Mouse (Mus musculus) erythroid progenitor cell, adult 5-6 weeks (primary cell): ENCODE data around the gene Arhgdia. TPM values are rescaled to one million over a fixed set of nuclear protein-coding genes. Genes with fewer than 3 reads are reported as not detected.
A peak's percentile ranks its signal among the peaks of the same experiment; 100 is the strongest.
"Not testable (repeated sequence)": the region's sequence is repeated elsewhere in the genome, so short reads cannot be mapped to it uniquely, and the experiment has no call there.

Source experiments
- ATAC-seq: replicated peaks from 2 replicates; pipeline ENCODE4 v1.8.0; 2016; ENCODE audit warnings: moderate number of reproducible peaks, mild to moderate bottlenecking, moderate TSS enrichment, inconsistent platforms; ENCODE audit not compliant: poor library complexity, low FRiP score, severe bottlenecking
- total RNA-seq, 2 experiments: library from RNA; stranded (forward) in 1 of 2; stranded (reverse) in 1 of 2; fragments of 150-400 nt in 1 of 2; fragments of 186-747, 209-891 nt in 1 of 2; gene quantifications; 2 replicates each; pipeline versions ENCODE4 v1.2.3 to v1.2.4; 2015 to 2017; ENCODE audit warnings: low replicate concordance in 2 of 2

Arhgdia gene
- total RNA-seq, 2 experiments from 2014 or later, result 49.3 to 134 TPM

- no peak for ATAC-seq
Observed at GRCm38 (mm10) chr11:120615167-120615566, 33.7 kb upstream of the Arhgdia start.

DNA sequence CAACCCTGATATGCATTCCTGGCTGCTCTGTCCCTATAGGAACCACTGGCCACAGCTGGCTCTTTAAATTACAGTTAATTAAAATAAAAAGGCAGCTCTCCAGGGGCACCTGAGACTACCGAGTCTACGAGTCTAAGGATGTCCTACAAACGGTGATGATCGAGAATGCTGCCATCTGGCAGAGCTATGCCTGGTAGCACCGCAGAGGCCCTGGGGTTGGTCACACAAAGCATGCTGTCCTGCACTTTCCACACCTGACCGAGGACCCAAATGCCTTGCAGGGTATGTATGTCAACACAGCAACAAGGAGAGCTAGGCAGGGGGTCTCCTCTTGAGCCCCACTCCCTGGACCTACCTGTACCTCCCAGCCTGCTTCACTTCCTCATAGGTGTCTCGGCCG lies 32.6 kb upstream of the Arhgdia start:
- ATAC-seq, result no peak

DNA sequence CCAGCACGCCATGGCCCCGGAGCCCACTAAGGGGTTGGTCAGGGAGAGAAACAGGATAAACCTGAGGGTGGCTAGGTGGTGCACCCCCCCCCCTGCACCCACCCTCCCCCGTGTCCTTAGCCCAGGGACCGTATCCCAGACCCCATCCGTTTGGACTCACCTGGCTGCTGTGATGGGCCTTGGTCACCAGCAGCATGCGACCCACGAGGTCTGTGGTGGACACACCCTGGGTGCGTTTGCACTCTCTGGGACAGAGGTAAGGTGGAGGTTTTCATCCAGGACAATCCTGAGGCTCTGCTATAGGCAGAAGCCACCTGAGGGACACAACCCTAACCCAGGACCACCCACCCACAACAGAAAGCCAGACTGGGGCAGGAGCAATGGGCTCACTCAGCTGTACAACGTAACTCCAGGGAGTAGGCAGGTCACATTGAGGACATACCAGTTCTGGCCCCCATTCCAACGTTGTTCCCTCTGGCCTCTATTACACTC lies 32.1 kb upstream of the Arhgdia start:
- no peak for ATAC-seq

DNA sequence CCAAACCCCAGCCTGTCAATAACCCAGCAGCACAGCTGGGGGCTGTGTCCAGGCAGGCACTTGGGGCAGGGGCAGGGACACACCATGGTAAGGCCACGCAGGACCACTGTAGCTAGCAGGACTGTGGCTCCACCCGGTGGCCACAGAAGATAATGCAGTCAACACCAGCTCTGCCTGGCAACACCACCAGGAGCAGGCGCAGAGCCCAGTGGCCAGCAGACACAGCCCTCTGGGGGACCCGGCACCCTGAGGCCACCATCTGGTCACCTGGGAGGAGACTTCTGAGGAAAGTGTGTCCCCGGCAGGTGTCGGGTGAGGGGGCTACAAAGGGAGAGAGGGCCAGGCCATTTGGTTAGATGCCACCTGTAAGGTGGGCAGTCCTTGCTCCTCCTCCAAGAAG lies 31.3 kb upstream of the Arhgdia start:
- ATAC-seq, result peak; percentile 74

DNA sequence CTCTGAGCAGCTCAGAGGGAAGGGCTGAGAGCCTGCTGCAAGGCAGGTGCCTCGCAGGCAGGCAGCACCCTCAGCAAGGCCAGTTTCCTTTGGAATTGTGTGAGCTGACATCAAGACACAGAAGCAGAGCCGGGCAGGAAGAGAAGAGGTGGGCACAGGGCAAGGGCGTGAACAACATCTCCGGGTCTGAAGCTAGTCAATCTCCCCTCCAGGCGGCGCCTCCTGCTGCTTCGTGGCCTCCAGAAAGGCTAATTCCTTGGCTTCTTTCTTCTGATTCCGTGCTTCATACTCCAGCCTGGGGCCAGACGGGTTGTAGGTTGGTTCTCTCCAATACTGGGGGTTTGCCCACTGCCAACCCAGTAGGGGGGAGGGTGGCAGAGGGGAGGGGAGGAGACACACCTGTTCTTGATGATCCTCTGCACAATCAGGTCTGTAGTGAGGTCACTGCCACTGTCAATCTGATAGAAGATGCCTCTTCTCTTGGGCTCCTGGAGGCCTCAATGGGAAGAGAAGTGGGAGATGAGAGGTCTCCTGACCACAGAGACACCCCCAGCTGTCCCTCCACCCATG lies 29.1 kb upstream of the Arhgdia start:
- no peak for ATAC-seq

DNA sequence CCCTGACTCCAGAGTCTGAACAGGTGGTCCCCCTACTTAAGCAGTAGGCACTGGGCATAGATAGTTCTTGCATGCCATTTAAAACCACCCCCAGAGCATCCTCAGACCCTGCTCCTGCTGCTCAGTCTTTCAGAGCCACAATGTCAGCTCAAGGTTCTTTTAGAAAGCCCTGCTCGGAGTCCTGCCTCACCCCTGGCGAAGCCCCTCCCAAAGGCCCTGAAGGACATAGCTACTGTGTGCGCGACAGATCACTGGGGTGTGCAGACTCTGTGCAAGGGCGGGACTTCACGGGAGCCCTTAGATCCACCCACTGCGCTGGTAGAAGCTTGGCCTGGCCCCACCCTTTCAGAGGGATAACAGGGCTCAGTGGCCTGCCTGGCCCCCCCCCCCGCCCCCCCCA lies 27.8 kb upstream of the Arhgdia start:
- ATAC-seq, result no peak

- no peak for ATAC-seq
Observed at GRCm38 (mm10) chr11:120608241-120609034, 27.0 kb upstream of the Arhgdia start, which contains the start of gene Npb. TSS of gene Npb (plus strand) at chr11:120608477.

- no peak for ATAC-seq
Observed at GRCm38 (mm10) chr11:120606764-120607163, 25.3 kb upstream of the Arhgdia start.

GRCm38 (mm10) chr11:120605667-120606066 lies 24.2 kb upstream of the Arhgdia start:
- no peak for ATAC-seq

- no peak for ATAC-seq
Observed at GRCm38 (mm10) chr11:120603545-120603944, 22.1 kb upstream of the Arhgdia start.

DNA sequence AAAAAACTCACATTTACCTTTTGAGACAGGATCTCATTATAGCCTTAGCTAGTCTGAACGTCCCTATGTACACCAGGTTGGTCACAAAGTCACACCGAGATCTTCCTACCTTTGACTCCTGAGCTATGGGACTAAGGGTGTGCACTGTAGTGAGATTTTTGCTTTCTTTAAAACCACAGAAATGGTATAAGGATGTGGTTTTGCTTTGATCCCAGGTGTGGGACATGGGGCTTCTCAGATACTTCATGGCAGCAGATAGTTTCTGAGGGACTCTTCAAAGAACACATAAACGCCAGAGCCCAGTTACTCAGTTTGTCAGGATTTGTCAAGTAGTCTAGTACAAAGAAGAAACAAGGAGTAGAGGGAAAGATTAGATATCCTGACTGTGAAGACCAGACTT lies 19.3 kb upstream of the Arhgdia start:
- no peak for ATAC-seq

DNA sequence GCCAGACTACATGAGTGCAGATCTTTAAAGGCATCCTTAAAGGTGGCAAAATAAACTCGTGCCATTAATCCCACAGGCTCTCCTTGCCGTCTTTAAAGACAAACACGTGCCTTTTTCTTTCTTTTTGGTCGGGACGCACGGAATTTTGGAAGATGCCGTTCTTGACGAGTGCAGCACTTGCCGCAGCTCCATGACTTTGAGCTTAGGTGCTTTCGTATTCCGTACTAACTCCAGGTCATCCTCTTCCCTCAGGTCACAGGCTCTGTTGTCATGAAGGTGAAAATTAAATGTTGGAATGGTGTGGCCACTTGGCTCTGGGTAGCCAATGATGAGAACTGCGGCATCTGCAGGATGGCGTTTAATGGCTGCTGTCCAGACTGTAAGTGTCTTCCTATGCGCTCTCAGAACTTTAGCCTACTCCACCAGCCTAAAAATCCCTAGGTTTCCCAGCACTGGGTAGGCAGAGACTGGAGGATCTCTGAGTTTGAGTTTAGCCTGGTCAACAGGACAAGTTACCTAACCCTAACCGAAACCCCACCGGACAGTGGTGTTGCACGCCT lies 17.6 kb upstream of the Arhgdia start:
- peak; percentile 5; the same call in 1 of the 2 replicates for ATAC-seq

GRCm38 (mm10) chr11:120598283-120598989 lies 17.0 kb upstream of the Arhgdia start, which contains the start of the genes Alyref and Anapc11:
TSS of gene Alyref (minus strand) at chr11:120598365.
TSS of gene Anapc11 (plus strand) at chr11:120598421.
- peak; percentile 94 for ATAC-seq

DNA sequence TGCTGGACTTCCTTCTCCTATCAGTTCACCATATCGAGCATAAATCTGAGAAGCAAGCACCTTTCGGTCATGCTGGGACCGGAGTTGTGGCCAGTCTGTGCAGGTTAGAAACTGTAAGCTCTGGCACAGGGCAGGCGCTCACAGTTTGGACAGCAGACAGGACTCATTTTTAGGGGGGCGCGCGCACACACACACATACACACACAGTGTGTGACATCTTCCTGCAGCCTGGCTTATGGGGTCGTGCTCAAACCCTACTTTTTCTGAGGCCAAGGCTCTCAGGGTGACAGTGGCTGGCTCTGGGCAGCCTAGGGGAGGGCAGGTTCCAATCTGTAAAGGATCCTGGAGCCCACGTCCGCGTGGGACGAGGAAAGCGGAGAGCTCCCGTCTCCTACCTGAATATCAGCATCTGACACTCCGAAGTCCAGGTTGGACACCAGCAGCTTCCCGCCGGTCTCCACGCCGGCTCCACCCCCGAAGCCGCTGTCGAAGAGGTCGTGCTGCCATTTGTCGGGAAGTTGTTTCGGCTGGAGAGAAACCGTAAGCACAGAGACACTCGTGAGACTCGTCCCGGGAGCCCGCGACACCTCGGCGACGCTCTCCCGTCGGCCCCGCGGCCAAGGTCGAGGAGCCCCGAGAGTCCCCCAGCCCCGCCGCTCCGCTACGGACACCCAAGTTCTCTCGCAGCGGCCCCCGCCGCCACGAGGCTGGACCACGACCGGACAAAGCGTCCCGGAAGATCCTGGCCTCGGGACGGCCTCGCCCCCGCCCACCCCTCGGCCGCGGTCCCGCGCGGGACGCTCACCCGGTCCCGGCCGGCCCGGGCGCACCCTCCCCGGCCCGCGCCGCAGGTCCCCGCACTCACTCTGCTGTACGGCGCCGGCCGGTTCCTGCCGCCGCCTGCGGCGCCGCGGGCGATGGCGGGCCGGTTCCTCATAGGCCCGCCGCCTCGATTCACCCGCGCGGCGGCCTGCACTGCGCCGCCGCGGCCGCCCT lies 16.1 kb upstream of the Arhgdia start:
- 0 out of 2 replicates have a peak, but pooled peaks have one; percentile 12 for ATAC-seq

- ATAC-seq, result no peak
Observed at GRCm38 (mm10) chr11:120588531-120588930, 7.1 kb upstream of the Arhgdia start.

DNA sequence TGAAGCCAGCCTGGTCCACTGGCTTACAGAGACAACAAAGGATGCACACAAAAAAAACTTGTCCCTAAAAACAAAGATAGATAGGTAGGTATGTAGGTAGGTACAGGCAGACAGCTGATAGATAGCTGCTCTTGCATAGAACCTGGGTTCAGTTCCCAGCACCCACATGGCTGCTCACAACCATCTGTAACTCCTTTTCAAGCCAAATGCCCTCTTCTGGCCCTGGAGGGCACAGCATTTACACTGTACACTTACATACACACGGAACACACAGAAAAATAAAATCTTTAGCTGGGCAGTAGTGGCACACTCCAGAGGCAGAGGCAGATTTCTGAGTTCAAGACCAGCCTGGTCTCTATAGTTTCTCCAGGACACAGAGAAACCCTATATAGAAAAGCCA lies 2.5 kb upstream of the Arhgdia start:
- ATAC-seq, result no peak

- not testable (repeated sequence) for ATAC-seq
Observed at GRCm38 (mm10) chr11:120582982-120583293, 1.5 kb upstream of the Arhgdia start.

- ATAC-seq, result 0 out of 2 replicates have a peak, but pooled peaks have one; percentile 16
Observed at GRCm38 (mm10) chr11:120582268-120582981, 1.0 kb upstream of the Arhgdia start.
